Mouse (Mus musculus) hindbrain, embryonic 16.5 days (tissue): ENCODE results near the gene Csnk1e. TPM values are rescaled to one million over a fixed set of nuclear protein-coding genes. Genes with fewer than 3 reads are reported as not detected.

Experiments
- ATAC-seq: fragments of 200-750 bp; cut with Nextera tagmentation; 2 replicates; pipeline ENCODE4 v1.8.0; 2017; ENCODE audit warnings: moderate TSS enrichment, moderate library complexity
- H3K27ac ChIP-seq: fragments of 300-500 bp; sonication (generic); 2 replicates; pipeline ENCODE4 v1.5.1; 2014; ENCODE audit warnings: low read depth, mild to moderate bottlenecking, control low read depth, low read length, moderate library complexity
- H3K27me3 ChIP-seq: fragments of 300-500 bp; sonication (generic); replicated peaks from 2 replicates; pipeline ENCODE4 v1.6.1; 2014; ENCODE audit warnings: low read length; ENCODE audit not compliant: control insufficient read depth, insufficient read depth
- H3K36me3 ChIP-seq: fragments of 300-500 bp; sonication (generic); 2 replicates; pipeline ENCODE4 v1.6.1; 2014; ENCODE audit warnings: mild to moderate bottlenecking, low read length, moderate library complexity, mixed read lengths; ENCODE audit not compliant: control insufficient read depth, insufficient read depth
- H3K4me1 ChIP-seq: fragments of 300-500 bp; sonication (generic); 2 replicates; pipeline ENCODE4 v1.6.1; 2014; ENCODE audit warnings: low read depth, low read length; ENCODE audit not compliant: control insufficient read depth, insufficient read depth
- H3K4me2 ChIP-seq: fragments of 300-500 bp; sonication (generic); 2 replicates; pipeline ENCODE4 v1.6.1; 2014; ENCODE audit warnings: mild to moderate bottlenecking, low read length, control low read depth, moderate library complexity
- H3K4me3 ChIP-seq: fragments of 300-500 bp; sonication (generic); 2 replicates; pipeline ENCODE4 v1.5.1; 2014; ENCODE audit warnings: mild to moderate bottlenecking, low read length, control low read depth, moderate library complexity
- H3K9ac ChIP-seq: fragments of 300-500 bp; sonication (generic); 2 replicates; pipeline ENCODE4 v1.6.1; 2014; ENCODE audit warnings: low read depth, mild to moderate bottlenecking, control low read depth, low read length, moderate library complexity
- H3K9me3 ChIP-seq: fragments of 300-500 bp; sonication (generic); 2 replicates; pipeline ENCODE4 v1.6.1; 2014; ENCODE audit warnings: mild to moderate bottlenecking, low read length, moderate library complexity; ENCODE audit not compliant: control insufficient read depth
- WGBS: fragments of 180-500 bp; shearing (Covaris S2); extraction: QIAGEN DNeasy Blood & Tissue Kit; methylation state at CpG from one replicate; pipeline ENCODE4 v1.1.7; 2014; 5-methylcytosine and 5-hydroxymethylcytosine counted together
- polyA plus RNA-seq: library from polyadenylated mRNA; unstranded; fragments of >200 nt; fragmentation: Nextera tagmentation; extraction: Ambion mirVana; gene quantifications from 2 replicates; pipeline ENCODE4 v1.2.1, GENCODE M21; 2015

The Csnk1e gene
- polyA plus RNA-seq, 1 experiment from 2014 or later, result 132 TPM

DNA sequence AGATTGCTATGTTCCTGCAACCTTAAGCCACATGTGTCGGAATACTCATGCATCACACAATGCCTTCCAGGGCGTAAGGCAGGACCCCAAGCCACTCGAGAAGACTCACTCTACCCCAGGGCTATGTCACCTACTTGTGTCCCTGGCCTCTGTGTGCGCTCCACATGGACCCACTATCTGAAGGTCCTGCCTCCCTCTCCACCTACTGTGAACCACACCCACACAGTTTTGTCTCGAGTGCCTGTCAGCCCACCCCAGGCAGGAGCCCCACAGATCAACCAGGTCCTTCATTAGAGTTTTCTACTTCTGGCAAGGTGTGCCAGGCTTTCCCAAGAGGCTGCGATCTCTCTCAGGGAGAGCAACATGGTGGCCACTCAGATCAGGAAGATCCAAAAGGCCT, 60.1 kb downstream of the Csnk1e start:
- no peak overlapping the region for H3K9ac ChIP-seq
- no peaks in the 10 kb centered on the region for H3K27me3 ChIP-seq
- no peak overlapping the region for H3K27ac ChIP-seq
- H3K4me1 ChIP-seq, result peaks cover 23% of the 10 kb centered on the region
- H3K9me3 ChIP-seq, result no peaks in the 10 kb centered on the region
- WGBS, result 80% methylated on average over 6 of the region's 6 CpGs
- no peaks in the 10 kb centered on the region for H3K36me3 ChIP-seq
- no peak for ATAC-seq
- H3K4me3 ChIP-seq, result no peak overlapping the region
- H3K4me2 ChIP-seq, result peak overlapping the region; percentile 20; the same call in 1 of the 2 replicates

DNA sequence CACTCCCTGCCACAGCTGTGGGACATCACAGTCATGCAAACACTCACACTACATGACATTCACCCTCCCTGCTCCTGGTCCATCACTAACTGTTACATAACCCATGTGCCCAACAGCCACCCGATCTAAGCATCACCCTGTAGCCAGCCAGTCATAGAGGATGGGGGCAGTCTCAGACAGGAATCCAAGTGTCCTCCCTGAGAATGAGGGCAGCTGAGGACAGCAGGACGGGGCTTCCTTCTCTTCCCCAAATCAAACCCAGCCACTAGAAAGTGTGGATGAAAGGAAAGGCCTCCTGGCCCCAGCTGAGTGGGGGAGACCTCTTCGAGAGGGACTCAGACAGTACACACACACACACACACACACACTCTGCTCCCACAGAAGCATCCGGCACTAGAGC, 60.5 kb downstream of the Csnk1e start:
- H3K4me3 ChIP-seq, result no peak overlapping the region
- H3K36me3 ChIP-seq, result no peaks in the 10 kb centered on the region
- H3K9me3 ChIP-seq, result no peaks in the 10 kb centered on the region
- H3K4me1 ChIP-seq, result peaks cover 19% of the 10 kb centered on the region
- no peak overlapping the region for H3K9ac ChIP-seq
- ATAC-seq, result no peak
- no peak overlapping the region for H3K4me2 ChIP-seq
- 88% methylated on average over 4 of the region's 4 CpGs for WGBS
- H3K27ac ChIP-seq, result no peak overlapping the region
- no peaks in the 10 kb centered on the region for H3K27me3 ChIP-seq

DNA sequence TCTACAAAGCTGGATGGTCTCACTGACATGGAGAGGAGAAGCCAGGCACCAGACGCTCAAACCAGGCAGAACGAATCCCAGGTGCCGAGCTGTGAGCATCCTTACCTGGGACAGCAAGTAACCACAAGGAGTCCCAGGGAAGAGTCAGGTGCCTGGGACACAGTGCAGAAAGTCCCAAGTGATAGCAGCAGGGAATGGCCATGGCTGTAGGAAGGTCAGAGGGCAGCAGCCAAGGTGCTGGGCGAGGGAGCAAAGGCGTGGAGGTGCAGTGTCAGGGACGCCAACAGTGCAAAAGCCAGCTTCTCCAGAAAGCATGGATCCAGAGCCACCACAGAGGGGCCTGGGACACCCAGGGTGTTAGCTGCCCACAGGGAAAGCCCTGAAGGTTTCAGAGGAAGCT, 62.3 kb downstream of the Csnk1e start:
- Histone ChIP-seq H3K4me3 (no peak overlapping the region), H3K4me2 (no peak overlapping the region), H3K9ac (no peak overlapping the region), H3K9me3 (no peaks in the 10 kb centered on the region), H3K27me3 (no peaks in the 10 kb centered on the region), H3K27ac (no peak overlapping the region), H3K4me1 (peaks cover 13% of the 10 kb centered on the region), H3K36me3 (no peaks in the 10 kb centered on the region)
- 81% methylated on average over 6 of the region's 6 CpGs for WGBS
- no peak for ATAC-seq

DNA sequence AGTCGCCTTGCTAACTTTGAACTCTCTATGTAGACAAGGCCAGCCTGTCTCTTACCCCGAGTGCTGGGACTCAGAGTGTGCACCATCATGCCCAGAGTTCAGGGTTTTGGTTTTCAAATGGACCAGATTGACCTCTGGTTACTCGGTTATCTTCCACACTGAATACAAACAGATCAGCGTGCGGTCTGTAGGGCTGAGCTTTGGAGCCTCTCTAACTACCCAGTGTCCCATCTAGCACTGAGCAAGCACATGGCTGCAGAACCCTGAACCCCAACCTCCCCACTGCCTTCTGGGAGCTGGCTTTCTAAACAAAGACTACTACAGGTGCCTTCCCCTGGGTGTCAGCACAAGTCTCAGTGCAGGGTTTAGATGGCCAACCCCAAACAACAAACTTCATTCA, 62.8 kb downstream of the Csnk1e start:
- Histone ChIP-seq H3K4me3 (no peak overlapping the region), H3K4me2 (no peak overlapping the region), H3K27me3 (no peaks in the 10 kb centered on the region), H3K36me3 (no peaks in the 10 kb centered on the region), H3K4me1 (peaks cover 13% of the 10 kb centered on the region), H3K9me3 (no peaks in the 10 kb centered on the region), H3K27ac (no peak overlapping the region), H3K9ac (no peak overlapping the region)
- WGBS, result 90% methylated on average over 5 of the region's 5 CpGs
- no peak for ATAC-seq

DNA sequence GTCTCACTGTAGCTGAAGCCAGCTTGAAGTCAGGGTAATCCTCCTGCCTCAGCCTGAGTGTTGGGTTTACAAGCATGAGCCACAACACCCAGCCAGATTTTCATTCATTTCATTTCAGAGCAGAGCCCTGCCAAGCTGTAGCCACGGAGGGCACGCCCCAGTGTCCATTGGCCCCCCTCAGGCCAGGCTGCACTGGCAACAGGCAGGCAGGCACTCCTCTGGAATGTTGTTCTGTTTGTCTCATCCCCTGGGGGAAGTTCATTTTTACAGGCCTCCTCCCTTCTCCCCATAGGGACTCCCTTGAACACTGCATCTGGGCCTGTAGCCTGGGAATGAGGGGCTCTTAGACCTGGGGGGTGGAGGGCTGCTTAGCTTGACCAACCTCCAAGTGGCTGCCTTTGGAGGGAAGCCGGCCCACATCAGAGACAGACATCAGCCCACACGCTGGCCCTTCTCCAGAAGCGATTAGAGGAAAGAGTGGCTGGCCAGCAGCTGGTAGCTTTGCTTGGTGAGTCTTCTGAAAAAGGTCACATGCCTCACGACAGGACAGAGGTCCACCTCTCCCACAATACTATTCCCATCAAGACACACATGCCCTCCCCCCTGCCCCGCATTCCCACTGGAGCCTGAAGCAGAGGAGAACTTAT, 63.8 kb downstream of the Csnk1e start:
- peak overlapping the region; percentile 25; the same call in 1 of the 2 replicates for H3K27ac ChIP-seq
- no peak overlapping the region for H3K4me3 ChIP-seq
- H3K36me3 ChIP-seq, result no peaks in the 10 kb centered on the region
- H3K4me2 ChIP-seq, result no peak overlapping the region
- 42% methylated on average over 7 of the region's 7 CpGs for WGBS
- peak; percentile 58 for ATAC-seq
- peaks cover 13% of the 10 kb centered on the region for H3K4me1 ChIP-seq
- H3K9ac ChIP-seq, result no peak overlapping the region
- H3K27me3 ChIP-seq, result no peaks in the 10 kb centered on the region
- no peaks in the 10 kb centered on the region for H3K9me3 ChIP-seq

DNA sequence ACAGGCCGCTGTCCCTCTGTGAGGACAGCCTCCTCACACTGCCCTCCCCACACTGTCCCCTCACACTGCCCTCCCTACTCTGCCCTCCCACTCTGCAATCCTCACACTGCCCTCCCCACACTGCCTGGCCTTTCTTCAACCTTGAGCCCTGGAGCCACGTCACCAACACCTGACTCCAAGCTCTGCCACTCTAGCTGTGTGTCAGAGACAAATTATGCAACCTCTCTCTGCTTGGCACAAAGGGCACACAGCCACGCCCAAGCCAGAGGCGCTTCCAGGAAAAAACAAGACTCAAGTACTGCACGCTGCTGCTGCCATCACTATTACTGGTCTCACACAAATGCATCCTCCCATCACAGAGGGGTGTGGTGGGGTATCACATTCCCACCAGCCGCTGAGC, 64.9 kb downstream of the Csnk1e start:
- Histone ChIP-seq H3K4me2 (no peak overlapping the region), H3K9ac (no peak overlapping the region), H3K36me3 (no peaks in the 10 kb centered on the region), H3K4me1 (peaks cover 13% of the 10 kb centered on the region), H3K4me3 (no peak overlapping the region), H3K9me3 (no peaks in the 10 kb centered on the region), H3K27ac (no peak overlapping the region), H3K27me3 (no peaks in the 10 kb centered on the region)
- 77% methylated on average over 6 of the region's 6 CpGs for WGBS
- no peak for ATAC-seq

DNA sequence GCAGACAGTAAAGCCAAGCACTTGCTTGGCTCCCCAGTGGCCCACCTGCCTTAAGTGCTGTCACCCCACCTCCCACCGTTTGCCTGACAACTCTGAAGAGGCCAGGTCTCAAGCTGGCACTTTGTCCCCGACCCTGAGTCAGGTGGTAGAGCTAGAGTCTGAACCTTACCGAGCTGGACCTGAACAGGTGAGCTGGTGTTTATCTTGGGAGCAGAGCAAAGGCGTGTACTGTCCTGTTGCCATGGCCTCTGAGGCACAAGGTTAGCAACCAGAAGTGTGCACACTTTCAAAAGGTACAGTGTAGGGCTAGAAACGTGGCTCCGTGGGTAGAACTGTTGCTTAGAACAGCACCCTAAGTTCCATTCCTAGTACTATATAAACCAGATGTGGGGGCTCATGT, 67.2 kb downstream of the Csnk1e start:
- ATAC-seq, result no peak
- WGBS, result 78% methylated on average over 6 of the region's 6 CpGs

DNA sequence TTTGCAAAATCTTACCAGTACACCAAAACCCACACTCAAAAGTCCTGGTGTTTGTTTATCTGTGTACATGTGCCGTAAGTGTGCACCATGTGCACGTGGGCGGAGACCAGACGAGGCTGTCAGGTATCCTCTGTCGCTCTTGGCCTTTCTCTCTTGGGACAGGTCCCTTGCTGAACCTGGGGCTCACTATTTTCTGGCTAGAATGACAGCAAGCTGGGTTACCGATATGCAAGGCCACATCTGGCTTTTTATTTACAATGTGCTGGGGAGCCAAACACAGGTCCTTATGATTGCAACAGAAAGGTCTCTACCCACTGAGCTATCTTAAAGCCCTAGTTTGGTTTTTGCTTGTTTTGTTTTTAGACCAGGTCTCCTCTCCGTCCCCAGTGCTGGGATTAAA, 67.8 kb downstream of the Csnk1e start:
- peaks cover 11% of the 10 kb centered on the region for H3K4me1 ChIP-seq
- H3K27me3 ChIP-seq, result no peaks in the 10 kb centered on the region
- 88% methylated on average over 7 of the region's 7 CpGs for WGBS
- H3K9me3 ChIP-seq, result no peaks in the 10 kb centered on the region
- ATAC-seq, result no peak
- no peaks in the 10 kb centered on the region for H3K36me3 ChIP-seq
- H3K27ac ChIP-seq, result no peak overlapping the region
- no peak overlapping the region for H3K9ac ChIP-seq
- H3K4me3 ChIP-seq, result no peak overlapping the region
- H3K4me2 ChIP-seq, result no peak overlapping the region

More for the DNA sequence above, 67.2 kb downstream of the Csnk1e start:
- H3K27ac ChIP-seq, result no peak overlapping the region
- no peak overlapping the region for H3K4me3 ChIP-seq
- no peak overlapping the region for H3K4me2 ChIP-seq
- no peak overlapping the region for H3K9ac ChIP-seq
- H3K36me3 ChIP-seq, result no peaks in the 10 kb centered on the region
- no peaks in the 10 kb centered on the region for H3K27me3 ChIP-seq
- no peaks in the 10 kb centered on the region for H3K9me3 ChIP-seq
- H3K4me1 ChIP-seq, result peaks cover 13% of the 10 kb centered on the region

DNA sequence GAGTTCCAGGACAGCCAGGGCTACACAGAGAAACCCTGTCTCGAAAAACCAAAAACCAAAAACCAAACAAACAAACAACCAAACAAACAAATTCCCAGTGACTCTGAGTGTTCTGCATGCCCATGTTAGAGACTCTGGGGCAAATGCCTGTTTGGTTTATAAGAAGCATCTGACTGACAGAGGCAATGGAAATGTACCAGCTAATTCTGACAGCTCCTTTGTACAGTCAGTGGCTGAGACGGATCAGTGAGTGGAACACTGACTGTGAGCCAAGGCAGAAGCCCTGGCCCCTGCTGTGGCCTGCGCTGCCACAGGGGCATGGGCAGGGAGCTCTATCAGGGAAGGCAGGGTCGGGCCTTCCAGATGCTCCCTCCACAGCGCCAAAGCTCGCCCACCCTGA, 68.3 kb downstream of the Csnk1e start:
- Histone ChIP-seq H3K4me3 (no peak overlapping the region), H3K4me2 (no peak overlapping the region), H3K4me1 (peaks cover 8% of the 10 kb centered on the region), H3K36me3 (no peaks in the 10 kb centered on the region), H3K9me3 (no peaks in the 10 kb centered on the region), H3K27me3 (no peaks in the 10 kb centered on the region), H3K27ac (no peak overlapping the region), H3K9ac (no peak overlapping the region)
- no peak for ATAC-seq
- 60% methylated on average over 6 of the region's 6 CpGs for WGBS

DNA sequence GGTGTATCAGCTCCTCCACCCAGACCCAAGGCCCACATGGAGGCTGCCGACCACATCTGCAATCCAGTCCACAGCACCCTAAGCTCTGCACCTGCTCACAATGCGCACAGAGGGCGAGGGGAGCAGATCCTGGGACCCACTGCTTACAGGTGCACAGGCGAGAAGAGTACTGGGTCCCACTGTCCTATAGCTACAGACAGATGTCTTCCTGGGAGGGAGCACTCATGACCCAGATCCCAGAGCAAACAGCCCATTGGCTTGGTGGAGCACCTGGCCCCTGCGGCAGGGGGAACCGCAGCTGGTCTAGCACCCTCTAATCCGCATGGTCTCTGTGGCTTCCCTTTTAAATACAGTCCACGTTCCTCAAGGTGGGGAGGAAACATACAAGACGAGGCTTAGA, 73.7 kb downstream of the Csnk1e start:
- 87% methylated on average over 9 of the region's 9 CpGs for WGBS
- Histone ChIP-seq H3K36me3 (peaks cover 10% of the 10 kb centered on the region), H3K4me1 (peaks cover 10% of the 10 kb centered on the region; the same call in 1 of the 2 replicates), H3K9ac (no peak overlapping the region), H3K4me3 (no peak overlapping the region), H3K27me3 (no peaks in the 10 kb centered on the region), H3K27ac (no peak overlapping the region), H3K4me2 (no peak overlapping the region), H3K9me3 (no peaks in the 10 kb centered on the region)
- no peak for ATAC-seq
